Mouse (Mus musculus): ENCODE data around the gene Dgkb. TPM values are rescaled to one million over a fixed set of nuclear protein-coding genes. Genes with fewer than 3 reads are reported as not detected.

The Dgkb gene
- total and polyA plus RNA-seq, 2 experiments from 2014 or later: 12.3 to 13.6 TPM

GRCm38 (mm10) chr12:38589951-38590350 lies 772.4 kb downstream of the Dgkb start:
- no peak overlapping the region for H3K4me3 ChIP-seq (ENCODE audit: low read depth, low read length)
- DNase-seq (ENCODE audit: low spot score) (no peak), ATAC-seq (ENCODE audit: low FRiP score) (no peak)
- no peak overlapping the region for H3K9ac ChIP-seq (replicated peaks; ENCODE audit: low read length, poor library complexity, severe bottlenecking)
- no peaks in the 10 kb centered on the region for H3K9me3 ChIP-seq (ENCODE audit: low read length)
- H3K4me1 ChIP-seq (ENCODE audit: insufficient read depth, low read length): no peaks in the 10 kb centered on the region
- no peaks in the 10 kb centered on the region for H3K27me3 ChIP-seq (ENCODE audit: insufficient read depth, low read length)
- H3K27ac ChIP-seq (ENCODE audit: low read depth, low read length): no peak overlapping the region
- no peak overlapping the region for H3K4me2 ChIP-seq (ENCODE audit: low read depth, low read length, poor library complexity, severe bottlenecking)
- H3K36me3 ChIP-seq (ENCODE audit: insufficient read depth, low read length): no peaks in the 10 kb centered on the region
- no peak for TF ChIP-seq CTCF (IDR thresholded peaks at IDR 0.05)

DNA sequence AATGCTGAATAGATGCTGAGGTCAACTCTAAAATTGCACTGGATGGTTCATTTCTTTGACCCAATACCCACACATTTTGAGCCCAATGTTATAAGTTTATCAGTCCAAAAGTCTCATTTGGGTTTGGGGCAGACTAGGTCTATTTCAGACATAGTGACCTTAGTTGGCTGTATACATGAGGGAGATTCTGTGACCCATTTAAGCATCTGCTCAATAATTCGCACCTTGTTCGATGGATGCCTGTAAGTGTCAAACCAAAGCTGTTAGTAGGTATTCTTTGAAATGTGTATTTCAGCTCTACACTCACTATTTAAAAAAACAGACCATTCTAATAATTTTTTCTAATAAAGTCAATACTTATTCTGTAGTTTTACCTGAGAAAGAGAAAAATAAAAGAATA lies 776.1 kb downstream of the Dgkb start:
- no peak for TF ChIP-seq CTCF (IDR thresholded peaks at IDR 0.05)
- Histone ChIP-seq H3K27me3 (ENCODE audit: insufficient read depth, low read length) (no peaks in the 10 kb centered on the region), H3K9me3 (ENCODE audit: low read length) (no peaks in the 10 kb centered on the region), H3K4me1 (ENCODE audit: insufficient read depth, low read length) (no peaks in the 10 kb centered on the region), H3K4me3 (ENCODE audit: low read depth, low read length) (no peak overlapping the region), H3K4me2 (ENCODE audit: low read depth, low read length, poor library complexity, severe bottlenecking) (no peak overlapping the region), H3K27ac (ENCODE audit: low read depth, low read length) (no peak overlapping the region), H3K9ac (replicated peaks; ENCODE audit: low read length, poor library complexity, severe bottlenecking) (no peak overlapping the region), H3K36me3 (ENCODE audit: insufficient read depth, low read length) (no peaks in the 10 kb centered on the region)
- DNase-seq (ENCODE audit: low spot score) (no peak), ATAC-seq (ENCODE audit: low FRiP score) (no peak)
- 88% methylated on average over 2 of the region's 2 CpGs for WGBS

GRCm38 (mm10) chr12:38594055-38594454 lies 776.5 kb downstream of the Dgkb start:
- DNase-seq (ENCODE audit: low spot score): peak; percentile 35
- no peaks in the 10 kb centered on the region for H3K9me3 ChIP-seq (ENCODE audit: low read length)
- no peaks in the 10 kb centered on the region for H3K36me3 ChIP-seq (ENCODE audit: insufficient read depth, low read length)
- H3K9ac ChIP-seq (replicated peaks; ENCODE audit: low read length, poor library complexity, severe bottlenecking): no peak overlapping the region
- no peak for TF ChIP-seq CTCF (IDR thresholded peaks at IDR 0.05)
- no peak overlapping the region for H3K4me3 ChIP-seq (ENCODE audit: low read depth, low read length)
- no peak overlapping the region for H3K4me2 ChIP-seq (ENCODE audit: low read depth, low read length, poor library complexity, severe bottlenecking)
- no peak for ATAC-seq (ENCODE audit: low FRiP score)
- H3K4me1 ChIP-seq (ENCODE audit: insufficient read depth, low read length): no peaks in the 10 kb centered on the region
- no peak overlapping the region for H3K27ac ChIP-seq (ENCODE audit: low read depth, low read length)
- 47% methylated on average over 3 of the region's 3 CpGs for WGBS
- H3K27me3 ChIP-seq (ENCODE audit: insufficient read depth, low read length): no peaks in the 10 kb centered on the region

GRCm38 (mm10) chr12:38596416-38597062 lies 779.0 kb downstream of the Dgkb start:
- 41% methylated on average over 7 of the region's 7 CpGs for WGBS
- Histone ChIP-seq H3K27ac (ENCODE audit: low read depth, low read length) (no peak overlapping the region), H3K36me3 (ENCODE audit: insufficient read depth, low read length) (no peaks in the 10 kb centered on the region), H3K9me3 (ENCODE audit: low read length) (no peaks in the 10 kb centered on the region), H3K9ac (replicated peaks; ENCODE audit: low read length, poor library complexity, severe bottlenecking) (no peak overlapping the region), H3K4me2 (ENCODE audit: low read depth, low read length, poor library complexity, severe bottlenecking) (no peak overlapping the region), H3K27me3 (ENCODE audit: insufficient read depth, low read length) (no peaks in the 10 kb centered on the region), H3K4me3 (ENCODE audit: low read depth, low read length) (no peak overlapping the region), H3K4me1 (ENCODE audit: insufficient read depth, low read length) (no peaks in the 10 kb centered on the region)
- DNase-seq (ENCODE audit: low spot score) (peak; percentile 33), ATAC-seq (ENCODE audit: low FRiP score) (peak; percentile 56; the same call in 1 of the 2 replicates)
- TF ChIP-seq CTCF (IDR thresholded peaks at IDR 0.05): no peak

DNA sequence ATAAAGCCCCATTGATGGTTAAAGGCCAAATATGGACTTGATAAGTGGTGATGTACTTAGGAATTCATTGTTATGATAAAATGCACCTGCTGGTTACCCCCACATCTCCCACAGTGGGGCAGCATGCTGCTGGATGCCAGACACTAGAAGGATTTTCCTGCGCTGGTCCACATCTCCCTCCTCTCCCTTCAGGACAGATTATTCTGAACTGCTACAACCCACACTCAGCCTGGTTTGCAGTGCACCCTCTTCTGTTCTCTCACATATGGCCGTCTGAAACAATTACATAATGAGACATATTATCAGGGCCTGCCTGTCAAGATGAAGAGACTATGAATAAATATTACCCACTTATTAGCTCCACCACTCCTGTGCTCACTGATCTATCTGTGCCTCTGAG lies 780.6 kb downstream of the Dgkb start:
- no peak for DNase-seq (ENCODE audit: low spot score)
- 25% methylated on average over 2 of the region's 2 CpGs for WGBS
- no peak overlapping the region for H3K4me2 ChIP-seq (ENCODE audit: low read depth, low read length, poor library complexity, severe bottlenecking)
- H3K36me3 ChIP-seq (ENCODE audit: insufficient read depth, low read length): no peaks in the 10 kb centered on the region
- H3K4me3 ChIP-seq (ENCODE audit: low read depth, low read length): no peak overlapping the region
- H3K27me3 ChIP-seq (ENCODE audit: insufficient read depth, low read length): no peaks in the 10 kb centered on the region
- no peaks in the 10 kb centered on the region for H3K9me3 ChIP-seq (ENCODE audit: low read length)
- no peak overlapping the region for H3K9ac ChIP-seq (replicated peaks; ENCODE audit: low read length, poor library complexity, severe bottlenecking)
- TF ChIP-seq CTCF (IDR thresholded peaks at IDR 0.05): no peak
- H3K27ac ChIP-seq (ENCODE audit: low read depth, low read length): no peak overlapping the region
- H3K4me1 ChIP-seq (ENCODE audit: insufficient read depth, low read length): no peaks in the 10 kb centered on the region
- ATAC-seq (ENCODE audit: low FRiP score): no peak

DNA sequence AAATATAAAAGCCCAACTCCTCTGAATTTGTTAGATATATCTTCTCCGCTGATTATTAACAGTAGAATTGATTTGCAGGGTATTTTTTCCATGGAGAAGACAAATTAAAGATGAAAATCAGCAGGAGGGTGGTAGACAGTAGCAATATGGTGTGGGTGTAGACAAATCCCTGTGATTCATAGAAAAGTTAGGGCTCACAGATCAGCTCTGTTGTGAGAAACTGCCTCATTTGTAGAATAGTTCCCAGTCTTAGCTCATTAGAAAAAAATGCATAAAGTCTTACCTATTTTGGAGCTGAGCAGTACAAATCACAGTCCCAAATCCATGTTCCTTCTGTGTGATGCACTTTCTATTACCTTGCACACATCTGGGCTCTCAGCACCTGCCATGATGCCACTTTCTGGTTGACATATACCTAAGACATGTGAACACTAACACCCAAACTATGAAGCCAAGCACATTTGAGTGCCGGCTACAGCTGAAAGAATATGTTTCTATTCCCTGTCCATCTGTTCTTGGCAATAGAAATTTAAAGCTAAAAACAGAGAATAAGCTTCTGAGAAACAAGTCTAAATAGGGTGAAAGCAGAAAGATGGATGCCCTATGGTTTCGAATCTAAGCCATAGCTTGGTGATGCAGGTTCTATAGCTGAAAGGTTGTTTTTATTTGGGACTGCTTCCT lies 782.8 kb downstream of the Dgkb start:
- ATAC-seq (ENCODE audit: low FRiP score): no peak

More for the DNA sequence above, 782.8 kb downstream of the Dgkb start:
- Histone ChIP-seq H3K9me3 (ENCODE audit: low read length) (no peaks in the 10 kb centered on the region), H3K27me3 (ENCODE audit: insufficient read depth, low read length) (no peaks in the 10 kb centered on the region), H3K27ac (ENCODE audit: low read depth, low read length) (no peak overlapping the region), H3K4me2 (ENCODE audit: low read depth, low read length, poor library complexity, severe bottlenecking) (no peak overlapping the region), H3K36me3 (ENCODE audit: insufficient read depth, low read length) (no peaks in the 10 kb centered on the region), H3K9ac (replicated peaks; ENCODE audit: low read length, poor library complexity, severe bottlenecking) (no peak overlapping the region), H3K4me3 (ENCODE audit: low read depth, low read length) (no peak overlapping the region), H3K4me1 (ENCODE audit: insufficient read depth, low read length) (no peaks in the 10 kb centered on the region)
- WGBS: 92% methylated on average over 3 of the region's 3 CpGs
- no peak for TF ChIP-seq CTCF (IDR thresholded peaks at IDR 0.05)
- no peak for DNase-seq (ENCODE audit: low spot score)

Data from midbrain, postnatal 0 days (tissue).